Mouse (Mus musculus) forebrain, embryonic 10.5 days (tissue): ENCODE measurements around the gene Gpbp1l1. TPM values are rescaled to one million over a fixed set of nuclear protein-coding genes. Genes with fewer than 3 reads are reported as not detected.

Source experiments
- DNase-seq: peaks from one replicate; pipeline ENCODE4 v3.0.0-alpha.2; 2017; ENCODE audit warnings: low spot score; ENCODE audit errors: extremely low spot score
- H3K27ac ChIP-seq: fragments of 300-500 bp; sonication (generic); 2 replicates; pipeline ENCODE4 v1.5.1; 2016; ENCODE audit warnings: mild to moderate bottlenecking
- H3K27me3 ChIP-seq: fragments of 300-500 bp; sonication (generic); 2 replicates; pipeline ENCODE4 v1.6.1; 2016; ENCODE audit warnings: mild to moderate bottlenecking; ENCODE audit not compliant: poor library complexity, severe bottlenecking
- H3K36me3 ChIP-seq: fragments of 300-500 bp; sonication (generic); replicated peaks from 2 replicates; pipeline ENCODE4 v1.6.1; 2016; ENCODE audit warnings: mild to moderate bottlenecking, moderate library complexity
- H3K4me1 ChIP-seq: fragments of 300-500 bp; sonication (generic); 2 replicates; pipeline ENCODE4 v1.6.1; 2016
- H3K4me3 ChIP-seq: fragments of 300-500 bp; sonication (generic); 2 replicates; pipeline ENCODE4 v1.5.1; 2016; ENCODE audit warnings: mild to moderate bottlenecking, moderate library complexity
- H3K9me3 ChIP-seq: fragments of 300-500 bp; sonication (generic); 2 replicates; pipeline ENCODE4 v1.6.1; 2016; ENCODE audit warnings: mild to moderate bottlenecking, moderate library complexity
- WGBS: fragments of 180-500 bp; shearing (Covaris S2); methylation state at CpG from one replicate; pipeline ENCODE4 v1.1.7; 2016; 5-methylcytosine and 5-hydroxymethylcytosine counted together
- polyA plus RNA-seq: library from polyadenylated mRNA; unstranded; fragments of >200 nt; fragmentation: Nextera tagmentation; extraction: Ambion mirVana; gene quantifications from 2 replicates; pipeline ENCODE4 v1.2.1, GENCODE M21; 2016

The Gpbp1l1 gene
- polyA plus RNA-seq, 1 experiment from 2014 or later: 28.3 TPM

DNA sequence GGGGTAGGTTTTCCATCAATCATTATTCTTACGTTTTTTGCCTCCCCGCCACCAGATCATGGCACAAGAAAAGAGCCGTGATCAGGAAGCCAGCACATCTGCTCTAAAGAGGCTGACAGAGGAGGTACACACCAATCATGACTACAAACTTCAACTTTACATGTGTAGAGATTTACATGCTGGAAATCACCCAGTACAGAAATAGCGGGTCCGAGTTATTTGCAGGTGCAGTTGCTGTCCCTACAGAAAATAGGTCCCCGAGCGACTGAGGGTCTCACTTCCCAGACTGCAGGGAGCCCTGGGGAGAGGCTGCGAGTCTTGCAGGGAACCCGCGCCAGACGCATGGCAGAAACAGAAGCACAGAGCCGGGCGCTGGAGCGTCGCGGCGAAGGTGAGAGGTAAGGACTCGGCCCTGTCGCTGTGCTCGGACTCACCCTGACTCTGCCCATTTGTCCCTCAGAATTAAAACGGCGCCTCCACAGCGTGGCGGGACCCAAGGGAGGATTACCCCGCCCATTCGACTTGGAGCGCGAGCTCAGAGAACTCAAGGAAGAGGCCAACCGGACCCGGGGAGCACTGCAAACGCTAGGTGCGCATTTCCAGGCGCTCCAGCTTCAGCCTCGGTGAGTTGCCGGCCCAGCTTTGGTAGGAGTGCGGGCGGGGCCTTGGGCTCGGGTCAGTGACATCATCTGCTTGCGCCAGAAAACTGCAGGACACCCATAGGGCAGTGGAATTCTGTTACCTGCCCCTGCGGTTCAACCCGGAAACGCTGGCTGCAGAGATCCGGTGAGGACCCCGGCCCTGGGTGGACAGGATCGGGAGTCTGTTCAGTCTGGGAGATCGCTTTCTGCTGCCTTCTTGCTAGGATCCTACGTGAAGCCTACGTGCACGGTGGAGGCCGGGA is 39.8 kb downstream of the Gpbp1l1 start:
- DNase-seq: peak; percentile 90
- Histone ChIP-seq H3K27me3 (no peaks in the 10 kb centered on the region), H3K4me1 (peaks cover 33% of the 10 kb centered on the region), H3K4me3 (peak overlapping the region; percentile 73), H3K9me3 (no peaks in the 10 kb centered on the region), H3K27ac (peak overlapping the region; percentile 78), H3K36me3 (peaks cover 64% of the 10 kb centered on the region)
- WGBS: under 1% methylated on average over 50 of the region's 50 CpGs

GRCm38 (mm10) chr4:116612621-116613020 is 55.2 kb downstream of the Gpbp1l1 start:
- no peak overlapping the region for H3K27ac ChIP-seq
- H3K4me1 ChIP-seq: no peaks in the 10 kb centered on the region
- H3K9me3 ChIP-seq: no peaks in the 10 kb centered on the region
- H3K36me3 ChIP-seq: peaks cover 100% of the 10 kb centered on the region
- no peak for DNase-seq
- no peaks in the 10 kb centered on the region for H3K27me3 ChIP-seq
- WGBS: 92% methylated on average over 2 of the region's 2 CpGs
- no peak overlapping the region for H3K4me3 ChIP-seq

GRCm38 (mm10) chr4:116615237-116615636 is 57.8 kb downstream of the Gpbp1l1 start:
- Histone ChIP-seq H3K27me3 (no peaks in the 10 kb centered on the region), H3K9me3 (no peaks in the 10 kb centered on the region), H3K4me3 (no peak overlapping the region), H3K36me3 (peaks cover 100% of the 10 kb centered on the region), H3K27ac (no peak overlapping the region), H3K4me1 (no peaks in the 10 kb centered on the region)
- 97% methylated on average over 2 of the region's 2 CpGs for WGBS
- DNase-seq: no peak

GRCm38 (mm10) chr4:116624831-116625230 is 67.4 kb downstream of the Gpbp1l1 start:
- H3K4me3 ChIP-seq: peak overlapping the region; percentile 99
- H3K36me3 ChIP-seq: peaks cover 58% of the 10 kb centered on the region
- H3K4me1 ChIP-seq: peaks cover 22% of the 10 kb centered on the region
- 92% methylated on average over 4 of the region's 4 CpGs for WGBS
- no peaks in the 10 kb centered on the region for H3K9me3 ChIP-seq
- no peak overlapping the region for H3K27ac ChIP-seq
- DNase-seq: no peak
- no peaks in the 10 kb centered on the region for H3K27me3 ChIP-seq

GRCm38 (mm10) chr4:116626658-116627358 is 69.3 kb downstream of the Gpbp1l1 start:
- H3K36me3 ChIP-seq: peaks cover 40% of the 10 kb centered on the region
- WGBS: under 1% methylated on average over 53 of the region's 53 CpGs

DNA sequence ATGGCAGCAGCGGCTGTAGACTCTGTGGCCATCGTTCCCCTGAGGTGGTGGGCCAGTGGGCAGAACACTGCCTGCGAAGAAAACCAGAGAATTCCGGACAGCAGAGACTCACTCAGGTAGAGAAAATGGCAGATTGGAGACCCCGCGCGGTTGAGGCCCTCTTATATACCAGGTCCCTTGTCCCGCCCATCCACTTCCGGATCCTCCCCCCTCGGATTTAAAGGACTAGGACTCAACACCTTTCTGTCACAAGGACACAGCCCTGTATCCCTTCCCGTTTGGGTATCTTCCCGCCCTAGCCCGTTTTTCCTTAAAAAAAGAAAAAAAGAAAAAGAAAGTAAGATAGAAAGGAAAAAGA is 69.9 kb downstream of the Gpbp1l1 start:
- Histone ChIP-seq H3K27ac (peak overlapping the region; percentile 99), H3K9me3 (no peaks in the 10 kb centered on the region), H3K27me3 (no peaks in the 10 kb centered on the region), H3K36me3 (peaks cover 40% of the 10 kb centered on the region), H3K4me1 (peaks cover 22% of the 10 kb centered on the region), H3K4me3 (peak overlapping the region; percentile 99)
- under 1% methylated on average over 13 of the region's 13 CpGs for WGBS
- DNase-seq: peak; percentile 93

More at GRCm38 (mm10) chr4:116626658-116627358, 69.3 kb downstream of the Gpbp1l1 start:
- Histone ChIP-seq H3K4me3 (peak overlapping the region; percentile 99), H3K27ac (peak overlapping the region; percentile 99), H3K4me1 (peaks cover 22% of the 10 kb centered on the region), H3K9me3 (no peaks in the 10 kb centered on the region), H3K27me3 (no peaks in the 10 kb centered on the region)
- peak; percentile 93 for DNase-seq

DNA sequence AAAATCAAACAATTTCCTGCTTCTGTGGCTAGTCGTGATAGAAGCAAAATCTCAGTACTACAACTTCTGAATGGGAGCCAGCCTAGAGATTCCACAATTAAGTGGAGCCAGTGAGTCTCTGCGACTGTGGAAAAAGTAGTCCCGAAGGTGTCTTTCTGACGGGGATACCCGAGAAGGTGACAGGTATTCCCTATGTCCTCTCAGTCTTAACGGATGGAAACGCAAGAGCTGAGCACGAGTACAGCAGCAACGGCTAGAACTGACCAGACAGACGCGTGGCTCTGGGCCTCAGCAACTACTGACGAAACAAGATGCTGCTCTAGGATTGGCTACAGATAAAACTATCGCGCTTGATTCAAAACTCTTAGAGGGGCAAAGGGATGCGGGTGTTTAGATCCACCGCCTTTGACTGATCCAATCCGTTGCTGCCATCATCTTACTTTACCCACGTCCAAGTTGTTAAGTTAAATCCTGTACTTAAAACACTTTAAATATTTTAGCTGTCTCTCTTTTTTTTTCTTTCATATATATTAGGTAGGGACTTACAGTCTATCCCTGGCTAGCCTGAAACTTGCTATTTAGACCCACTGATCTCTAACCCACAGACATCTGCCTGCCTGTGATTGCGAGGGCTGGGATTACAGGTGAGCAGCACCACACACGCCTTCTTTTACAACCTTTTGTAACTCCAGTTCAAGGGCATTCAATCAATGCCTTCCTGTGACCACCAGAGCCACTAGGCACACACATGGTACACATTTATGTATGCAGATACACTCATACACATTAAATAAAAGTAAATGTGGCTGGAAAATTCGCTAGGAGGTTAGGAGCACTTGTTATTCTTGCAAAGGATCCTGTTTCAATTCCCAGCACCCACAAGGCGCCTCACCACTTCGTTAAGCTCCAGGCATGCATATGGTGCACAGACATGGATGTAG is 70.5 kb downstream of the Gpbp1l1 start, which contains the start of gene Nasp:
TSS of gene Nasp (minus strand) at position 220 of the 941 bp plus-strand sequence.
- Histone ChIP-seq H3K4me1 (peaks cover 22% of the 10 kb centered on the region), H3K4me3 (peak within 1 kb of the TSS; percentile 99), H3K36me3 (peaks cover 40% of the 10 kb centered on the region), H3K9me3 (no peaks in the 10 kb centered on the region), H3K27ac (peak within 1 kb of the TSS; percentile 99), H3K27me3 (no peaks in the 10 kb centered on the region)
- 8% methylated on average over 23 of the region's 23 CpGs for WGBS
- peak; percentile 82 for DNase-seq

- H3K9me3 ChIP-seq: no peaks in the 10 kb centered on the region
- H3K27ac ChIP-seq: no peak overlapping the region
- H3K27me3 ChIP-seq: no peaks in the 10 kb centered on the region
- 96% methylated on average over 1 of the region's 1 CpGs for WGBS
- no peaks in the 10 kb centered on the region for H3K4me1 ChIP-seq
- peaks cover 86% of the 10 kb centered on the region for H3K36me3 ChIP-seq
- H3K4me3 ChIP-seq: no peak overlapping the region
- DNase-seq: no peak
These were observed 77.7 kb downstream of the Gpbp1l1 start for GRCm38 (mm10) chr4:116635197-116635596.

- DNase-seq: no peak
- Histone ChIP-seq H3K27ac (no peak overlapping the region), H3K36me3 (peaks cover 98% of the 10 kb centered on the region), H3K4me1 (no peaks in the 10 kb centered on the region), H3K27me3 (no peaks in the 10 kb centered on the region), H3K9me3 (no peaks in the 10 kb centered on the region), H3K4me3 (no peak overlapping the region)
- 93% methylated on average over 6 of the region's 6 CpGs for WGBS
These were observed 81.4 kb downstream of the Gpbp1l1 start for GRCm38 (mm10) chr4:116638821-116639220.

DNA sequence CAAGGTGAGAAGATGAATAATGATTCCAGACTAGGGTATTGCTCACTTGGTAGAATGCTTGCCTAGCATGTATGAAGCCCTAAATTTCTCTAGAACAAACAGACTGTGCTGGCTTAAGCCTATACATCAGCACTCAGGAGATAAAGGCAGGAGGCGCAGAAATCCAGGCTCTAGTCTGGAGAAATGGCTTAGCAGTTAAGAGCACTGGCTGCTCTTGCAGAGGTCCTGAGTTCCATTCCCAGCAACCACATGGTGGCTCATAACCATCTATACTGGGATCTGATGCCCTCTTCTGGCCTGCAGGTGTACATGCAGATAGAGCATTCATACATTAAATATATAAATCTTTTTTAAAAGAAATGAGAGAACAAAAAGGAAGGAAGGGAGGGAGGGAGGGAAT is 84.6 kb downstream of the Gpbp1l1 start:
- no peak overlapping the region for H3K27ac ChIP-seq
- H3K27me3 ChIP-seq: no peaks in the 10 kb centered on the region
- DNase-seq: no peak
- 92% methylated on average over 1 of the region's 1 CpGs for WGBS
- peaks cover 5% of the 10 kb centered on the region for H3K4me1 ChIP-seq
- H3K4me3 ChIP-seq: no peak overlapping the region
- H3K36me3 ChIP-seq: peaks cover 97% of the 10 kb centered on the region
- H3K9me3 ChIP-seq: no peaks in the 10 kb centered on the region
